Mouse (Mus musculus) WW6 (cell line): Measurements from ENCODE around the gene Slc39a13.
"Not testable (repeated sequence)": the region's sequence is repeated elsewhere in the genome, so short reads cannot be mapped to it uniquely, and the experiment has no call there.

Source experiments
- DNase-seq: peaks from one replicate; pipeline ENCODE4 v3.0.0-alpha.2; 2013; ENCODE audit warnings: low read depth, low spot score

Slc39a13 gene

DNA sequence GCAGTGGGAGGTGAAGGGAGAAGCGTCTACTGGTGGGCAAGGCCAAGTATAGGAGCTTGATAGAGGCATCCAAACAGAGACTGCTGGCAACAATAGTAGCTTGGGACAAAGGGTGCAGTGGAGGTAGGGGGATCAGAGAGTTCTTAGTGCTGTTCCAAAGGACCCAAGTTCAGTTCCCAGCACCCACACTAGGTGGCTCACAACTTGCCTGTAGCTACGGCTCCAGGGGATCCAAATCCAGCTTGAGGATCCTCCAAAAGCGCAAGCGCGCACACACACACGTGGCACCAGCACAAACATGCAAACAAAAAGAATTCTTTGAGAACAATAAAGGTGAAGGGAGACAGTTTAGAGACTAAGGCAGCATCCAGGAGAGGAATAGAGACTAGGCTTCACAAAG, 6.0 kb downstream of the Slc39a13 start:
- no peak for DNase-seq

DNA sequence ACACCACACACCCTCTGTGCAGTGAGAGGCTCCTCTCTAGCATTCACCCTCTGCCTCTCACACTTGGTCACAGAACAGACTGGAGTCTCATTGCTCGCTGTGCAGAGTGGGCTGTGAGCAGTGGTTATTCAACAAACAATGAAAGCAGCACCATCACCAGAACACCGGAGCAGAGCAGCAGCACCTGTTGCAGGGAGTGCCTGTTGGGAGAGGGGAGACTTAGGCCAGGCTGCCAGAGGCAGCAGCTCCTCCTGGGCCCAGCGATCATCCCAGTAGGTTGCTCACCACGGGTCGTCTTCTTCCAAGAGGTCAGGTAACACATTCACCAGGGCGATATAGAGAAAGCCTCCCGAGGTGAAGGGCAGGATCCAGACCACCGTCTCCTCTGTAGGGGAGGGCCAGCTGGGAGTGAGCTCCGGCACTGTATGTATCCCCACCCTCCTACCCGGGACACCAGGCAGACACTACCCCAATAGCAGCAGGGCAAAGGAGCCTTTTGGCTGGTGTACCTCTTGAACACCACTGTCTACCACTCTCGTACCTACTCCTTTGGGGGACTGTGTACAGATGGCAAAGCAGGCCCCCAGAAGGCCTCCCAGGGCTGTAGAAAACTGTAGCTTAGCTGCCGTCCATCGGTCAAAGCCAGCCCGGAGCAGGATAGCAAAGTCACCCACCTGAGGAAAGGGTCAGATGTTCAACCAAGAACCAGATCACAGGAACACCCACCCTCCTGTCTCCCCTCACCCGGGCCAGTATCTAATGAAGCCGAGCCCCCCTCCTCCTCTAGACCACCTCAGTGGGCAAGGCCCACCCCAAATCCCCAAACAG, 7.2 kb downstream of the Slc39a13 start:
- DNase-seq: no peak

DNA sequence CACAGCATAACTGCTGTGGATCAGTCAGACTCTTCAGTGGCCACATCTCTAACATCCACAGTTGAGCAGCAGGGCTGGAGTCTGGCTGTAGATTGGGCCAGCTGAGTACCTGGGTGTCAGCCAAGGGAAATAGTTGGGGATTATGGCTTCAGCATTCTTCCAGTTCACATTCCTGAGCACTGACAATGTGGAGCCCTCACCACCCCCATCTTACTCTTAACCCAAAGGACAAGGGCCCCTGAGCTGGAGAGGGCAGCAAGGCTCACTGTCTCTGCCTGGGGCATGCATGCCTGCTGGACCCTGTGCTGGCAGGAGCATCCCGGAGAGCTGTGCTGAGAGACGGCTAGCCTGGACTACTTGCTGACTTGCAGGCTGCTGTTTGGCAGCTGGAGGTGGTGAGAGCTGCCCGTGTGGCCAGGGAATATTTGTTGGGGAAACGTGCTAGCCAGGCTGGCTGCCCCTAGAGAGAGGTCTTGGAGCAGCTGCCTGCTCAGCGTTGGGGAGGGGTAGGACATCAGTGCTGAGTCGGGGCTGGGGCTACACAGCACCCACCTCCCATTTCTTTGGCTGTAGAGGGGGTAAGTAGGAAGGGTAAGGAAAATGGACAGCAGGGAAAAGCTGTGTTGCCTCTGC, 8.3 kb downstream of the Slc39a13 start:
- no peak for DNase-seq

DNA sequence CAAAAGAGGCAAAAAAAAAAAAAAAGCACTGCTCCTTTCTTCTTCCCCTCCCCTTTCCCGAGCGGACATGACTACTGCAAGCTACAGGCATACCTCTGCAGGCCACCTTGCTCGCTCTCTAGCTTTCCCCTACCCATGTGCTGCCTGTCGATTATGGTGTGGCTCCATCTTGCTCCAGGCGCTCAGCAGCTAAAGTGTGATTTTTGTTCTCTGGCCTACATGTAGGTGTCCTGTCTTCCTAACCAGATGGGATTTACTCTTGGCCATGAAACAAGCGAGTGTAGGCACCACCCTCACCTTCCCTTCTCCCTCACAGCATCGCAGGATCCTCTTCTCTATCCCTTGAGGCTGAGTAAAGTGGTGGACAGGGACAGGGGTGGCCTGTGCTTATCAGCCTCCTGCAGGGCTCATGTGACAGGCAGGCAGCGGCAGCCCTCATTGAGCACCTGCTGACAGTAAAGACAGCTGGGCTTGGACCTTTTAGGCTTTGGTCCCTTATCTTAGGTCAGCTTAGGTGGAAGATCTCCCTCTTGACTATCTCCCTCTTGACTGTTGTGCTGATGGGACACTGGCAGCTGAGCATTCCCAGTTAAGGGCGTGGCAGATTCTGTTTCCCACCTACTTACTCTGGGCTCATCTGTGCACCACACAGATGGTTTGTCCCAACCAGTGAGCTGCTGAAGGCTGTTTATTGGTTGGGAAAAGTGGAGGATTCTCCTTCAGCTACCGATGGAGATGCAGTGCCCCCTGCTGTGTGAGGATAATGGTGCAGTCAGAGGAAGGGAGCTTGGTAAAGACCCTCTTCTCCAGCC, 9.5 kb downstream of the Slc39a13 start:
- no peak for DNase-seq

DNA sequence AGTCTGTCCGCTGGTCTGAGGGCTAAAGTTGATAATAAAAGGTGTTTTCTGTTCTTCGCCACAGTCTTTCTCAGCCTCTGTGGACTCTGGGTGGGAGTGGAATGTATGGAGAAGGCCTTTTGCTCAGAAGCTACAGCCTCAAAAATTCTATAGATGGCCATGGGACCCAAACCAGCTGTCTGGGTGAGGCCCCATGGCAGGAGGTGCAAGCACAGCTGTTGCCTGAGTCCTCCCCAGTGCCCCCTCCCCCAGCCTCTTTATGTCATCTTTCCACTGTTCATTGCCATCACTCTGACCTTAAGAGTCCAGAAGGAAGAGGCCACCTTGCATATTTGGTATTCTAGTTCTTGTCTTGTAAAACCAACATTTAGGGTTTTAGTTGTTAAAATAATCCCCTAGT, 10.8 kb downstream of the Slc39a13 start:
- no peak for DNase-seq

DNA sequence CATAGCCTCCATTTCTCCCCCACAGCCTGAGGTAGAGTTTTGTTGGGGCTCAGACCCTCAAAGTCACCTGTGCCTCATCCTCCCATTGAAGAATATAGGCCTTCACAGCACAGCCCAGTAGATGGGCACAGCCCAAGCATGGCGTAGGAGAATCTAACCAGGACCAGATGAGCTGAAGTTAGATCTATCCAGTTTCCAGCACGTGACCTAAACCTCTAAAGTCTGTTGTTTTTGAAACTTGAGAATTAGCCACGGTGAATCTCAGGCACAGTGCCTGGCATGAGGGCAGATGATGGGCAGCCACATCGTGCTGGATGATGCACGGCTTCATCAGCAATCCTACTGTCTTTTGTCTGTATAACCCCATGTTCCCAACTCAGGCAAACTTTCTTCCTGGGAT, 11.8 kb downstream of the Slc39a13 start:
- no peak for DNase-seq

DNA sequence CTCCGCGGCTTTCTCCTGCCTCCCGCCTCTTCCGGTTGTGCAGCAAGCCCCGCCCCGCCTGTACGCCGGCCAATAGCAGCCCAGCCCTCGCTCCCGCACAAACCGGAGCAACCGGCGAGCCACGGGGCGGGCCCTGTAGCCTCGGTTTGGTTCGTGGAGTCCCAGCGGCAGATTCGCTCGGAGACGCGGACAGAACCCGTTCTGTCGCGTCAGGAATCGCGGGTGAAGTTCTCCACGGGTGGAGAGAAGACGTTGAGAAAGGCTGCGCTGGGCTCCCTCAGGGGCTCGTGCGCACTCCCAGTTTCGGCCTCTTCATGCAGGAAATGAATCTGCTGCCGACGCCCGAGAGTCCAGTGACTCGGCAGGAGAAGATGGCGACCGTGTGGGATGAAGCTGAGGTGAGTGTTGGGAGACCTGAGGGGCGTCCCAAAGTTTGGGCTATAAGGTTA, 16.3 kb downstream of the Slc39a13 start, which contains the start of gene Psmc3:
Gene Psmc3 (plus strand): TSS at position 76 of the 449 bp plus-strand sequence.
- peak; percentile 71 for DNase-seq

DNA sequence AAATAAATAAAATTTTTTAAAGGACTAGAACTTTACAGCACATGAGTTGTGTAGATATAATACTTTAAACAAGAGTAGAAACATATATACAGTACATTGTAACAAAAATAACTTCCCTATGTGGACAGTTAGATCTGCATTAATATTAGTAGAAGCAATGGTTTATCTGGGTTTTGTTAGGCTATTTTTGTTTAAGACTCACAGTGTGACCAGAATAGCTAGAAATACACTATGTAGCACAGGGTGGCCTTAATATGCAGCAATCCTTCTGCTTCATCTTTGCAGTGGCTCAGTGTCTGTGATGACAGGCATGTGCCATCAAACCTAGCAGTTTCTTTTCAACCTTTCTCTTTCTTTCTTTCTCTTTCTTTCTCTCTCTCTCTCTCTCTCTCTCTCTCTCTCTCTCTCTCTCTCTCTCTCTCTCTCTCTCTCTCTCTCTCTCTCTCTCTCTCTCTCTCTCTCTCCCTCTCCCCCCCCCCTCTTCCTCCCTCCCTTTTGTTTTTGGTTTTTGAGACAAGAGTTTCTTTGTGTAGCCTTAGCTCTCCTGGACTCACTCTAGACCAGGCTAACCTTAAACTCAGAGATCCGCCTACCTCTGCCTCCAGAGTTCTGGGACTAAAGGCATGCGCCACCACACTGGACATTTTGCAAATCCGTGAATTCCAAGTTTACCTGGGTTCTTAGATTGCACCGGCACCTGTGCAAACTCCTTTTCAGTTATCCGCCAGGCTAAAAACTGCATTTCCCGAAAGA, 16.9 kb downstream of the Slc39a13 start:
- DNase-seq: no peak

DNA sequence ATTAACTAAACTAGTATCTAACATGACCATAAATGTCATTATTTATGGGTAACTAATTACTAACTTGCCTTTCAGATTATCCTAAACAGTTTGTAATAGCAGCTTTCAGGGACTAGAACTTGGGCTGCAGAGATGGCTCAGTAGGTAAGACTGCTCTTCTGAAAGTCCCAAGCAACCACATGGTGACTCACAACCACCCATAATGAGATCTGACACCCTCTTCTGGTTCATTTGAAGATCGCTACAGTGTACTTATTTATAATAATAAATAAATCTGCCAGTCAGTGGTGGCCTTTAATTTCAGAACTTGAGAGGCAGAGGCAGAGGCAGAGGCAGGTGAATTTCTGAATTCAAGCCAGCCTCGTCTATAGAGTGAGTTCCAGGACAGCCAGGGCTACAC, 17.5 kb downstream of the Slc39a13 start:
- no peak for DNase-seq

DNA sequence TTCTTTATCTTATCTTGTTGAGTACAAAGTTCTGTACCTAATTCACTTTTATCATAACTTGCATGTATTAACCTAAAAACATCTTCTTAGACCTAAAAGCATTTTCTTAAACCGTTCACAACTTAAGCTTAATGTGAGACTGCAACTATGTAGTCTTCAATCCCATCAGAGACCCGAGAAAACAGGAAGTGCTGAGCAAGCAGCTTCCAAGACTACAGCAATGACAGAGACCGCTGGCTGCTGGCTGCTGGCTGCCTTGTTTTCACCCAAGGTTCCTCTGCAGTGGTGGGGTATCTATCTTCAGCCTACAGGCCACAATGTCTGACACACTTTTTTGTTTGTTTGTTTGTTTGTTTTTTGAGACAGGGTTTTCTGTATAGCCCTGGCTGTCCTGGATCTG, 18.3 kb downstream of the Slc39a13 start:
- DNase-seq: no peak

DNA sequence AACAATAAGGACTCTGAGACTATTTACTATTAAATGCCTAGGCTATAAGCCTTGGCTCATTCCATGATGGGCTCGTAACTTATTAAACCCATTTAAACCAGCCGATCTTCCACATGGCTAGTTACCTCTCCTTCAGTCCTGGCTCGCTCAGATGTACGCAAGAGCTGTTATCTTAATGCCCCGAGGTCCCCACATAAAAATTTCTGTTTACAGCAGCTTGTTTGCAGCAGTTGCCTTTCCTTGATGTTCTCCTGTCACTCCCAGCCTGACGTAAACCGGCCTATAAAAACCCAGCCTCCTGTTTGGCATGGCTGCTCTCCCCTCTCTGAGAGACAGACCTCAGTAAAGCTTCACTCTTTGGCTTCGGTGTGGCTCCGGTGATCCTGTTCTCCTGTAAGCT, 22.9 kb downstream of the Slc39a13 start:
- DNase-seq: no peak

DNA sequence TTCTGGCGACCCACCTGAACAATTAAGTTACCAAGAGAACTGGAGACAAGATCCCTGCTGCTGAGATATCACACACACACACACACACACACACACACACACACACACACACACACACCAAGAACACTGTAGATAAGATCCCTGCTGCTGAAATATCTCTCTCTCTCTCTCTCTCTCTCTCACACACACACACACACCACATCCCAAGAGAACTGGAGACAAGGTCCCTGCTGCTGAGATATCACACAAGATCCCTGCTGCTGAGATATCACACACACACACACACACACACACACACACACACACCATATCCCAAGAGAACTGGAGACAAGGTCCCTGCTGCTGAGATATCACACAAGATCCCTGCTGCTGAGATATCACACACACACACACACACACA, 24.4 kb downstream of the Slc39a13 start:
- not testable (repeated sequence) for DNase-seq

DNA sequence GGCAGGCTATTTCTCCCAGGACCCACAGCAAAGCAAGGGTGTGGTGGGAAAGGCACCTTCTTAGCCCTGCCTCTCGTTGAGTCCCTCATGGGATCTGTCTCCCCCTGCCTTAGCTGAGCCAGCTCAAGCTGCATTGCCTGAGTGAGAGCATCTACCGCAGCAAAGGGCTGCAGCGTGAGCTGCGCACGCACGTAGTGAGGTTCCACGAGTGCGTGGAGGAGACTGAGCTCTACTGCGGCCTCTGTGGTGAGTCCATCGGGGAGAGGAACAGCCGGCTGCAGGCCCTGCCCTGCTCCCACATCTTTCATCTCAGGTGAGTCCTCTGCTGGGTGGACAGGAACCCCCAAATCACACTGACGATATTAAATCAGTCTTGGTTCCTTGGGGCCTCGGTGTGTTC, 25.5 kb downstream of the Slc39a13 start:
- DNase-seq: no peak

DNA sequence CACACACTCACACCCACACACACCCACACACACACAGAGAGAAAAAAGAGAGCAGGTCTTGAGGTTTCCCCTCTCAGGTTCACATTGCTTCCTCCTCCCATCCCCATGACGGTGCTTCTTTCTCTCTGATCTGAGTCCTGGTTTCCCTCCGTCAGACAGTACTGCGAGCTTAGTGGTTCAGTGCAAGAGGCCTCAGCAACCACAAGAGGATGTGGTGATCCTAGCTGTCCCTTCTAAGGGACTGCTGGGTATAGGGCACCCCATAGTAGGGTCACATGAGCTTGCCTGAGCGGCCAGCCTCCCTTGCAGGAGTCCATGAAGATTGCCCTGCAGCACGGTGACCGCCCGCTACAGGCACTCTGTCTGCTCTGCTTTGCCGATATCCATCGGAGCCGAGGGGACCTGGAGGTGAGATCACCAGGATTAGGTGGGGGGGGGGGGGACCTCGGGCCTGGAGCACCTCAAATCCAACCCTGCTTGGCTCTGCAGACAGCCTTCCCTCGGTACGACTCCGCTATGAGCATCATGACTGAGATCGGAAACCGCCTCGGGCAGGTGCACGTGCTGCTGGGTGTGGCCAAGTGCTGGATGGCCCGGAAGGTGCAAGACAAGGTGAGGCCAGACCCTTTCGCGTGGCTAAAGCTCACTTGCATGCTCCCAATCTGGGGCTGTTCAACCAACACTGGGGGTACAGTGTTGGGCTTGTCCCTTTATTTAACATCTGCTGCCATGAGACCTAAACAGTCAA, 27.4 kb downstream of the Slc39a13 start:
- no peak for DNase-seq

DNA sequence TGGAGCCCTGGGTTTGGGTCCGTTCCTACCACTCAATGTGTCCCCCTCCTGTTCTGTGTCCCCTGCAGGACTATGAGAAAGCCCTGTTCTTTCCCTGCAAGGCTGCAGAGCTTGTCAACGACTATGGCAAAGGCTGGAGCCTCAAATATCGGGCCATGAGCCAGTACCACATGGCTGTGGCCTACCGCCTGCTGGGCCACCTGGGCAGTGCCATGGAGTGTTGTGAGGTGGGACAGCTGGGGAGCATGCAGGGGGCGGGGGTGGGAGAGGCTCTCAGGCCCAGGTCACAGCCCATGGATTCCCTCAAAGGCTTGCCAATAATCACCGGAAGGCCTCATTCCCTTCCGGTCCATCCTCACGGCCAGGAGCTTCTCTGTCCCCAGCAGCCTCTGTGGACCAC, 28.4 kb downstream of the Slc39a13 start:
- DNase-seq: no peak

DNA sequence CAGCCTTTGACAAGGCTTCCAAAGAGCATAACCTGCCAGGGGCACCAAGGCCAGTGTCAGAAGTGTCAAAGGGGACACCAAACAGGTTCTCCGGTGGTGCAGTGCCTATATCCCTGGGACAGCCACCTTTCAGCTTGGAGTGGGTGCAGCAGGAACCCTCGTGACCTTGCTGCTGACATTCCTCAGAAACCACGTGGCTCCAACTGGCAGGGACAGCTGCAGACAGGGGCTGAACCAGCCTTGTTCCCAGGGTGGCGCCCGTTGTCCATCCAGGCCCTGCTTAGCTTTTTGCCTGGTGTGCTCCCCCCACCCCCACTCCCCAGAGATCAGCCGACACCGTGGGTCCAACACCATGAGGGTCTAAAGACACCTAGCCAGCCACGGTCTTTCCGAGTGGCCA, 34.8 kb downstream of the Slc39a13 start, which contains the start of gene Rapsn:
Gene Rapsn (plus strand): TSS at position 236 of the 400 bp plus-strand sequence.
- no peak for DNase-seq

DNA sequence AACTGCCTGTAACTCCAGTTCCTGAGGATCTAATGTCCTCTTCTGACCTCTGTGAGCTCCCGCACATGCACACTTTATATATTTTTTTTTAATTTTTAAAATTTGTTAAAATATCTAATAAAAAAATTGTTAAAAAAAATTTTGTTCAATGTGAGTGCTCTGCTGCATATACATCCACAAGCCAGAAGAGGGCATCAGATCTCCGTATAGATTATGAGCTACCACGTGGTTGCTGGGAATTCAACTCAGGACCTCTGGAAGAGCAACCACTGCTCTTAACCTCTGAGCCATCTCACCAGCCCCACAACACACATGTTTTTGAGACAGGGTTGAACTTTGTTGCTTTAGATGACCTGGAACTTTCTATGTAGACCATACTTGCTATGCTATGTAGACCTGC, 37.2 kb downstream of the Slc39a13 start:
- no peak for DNase-seq

DNA sequence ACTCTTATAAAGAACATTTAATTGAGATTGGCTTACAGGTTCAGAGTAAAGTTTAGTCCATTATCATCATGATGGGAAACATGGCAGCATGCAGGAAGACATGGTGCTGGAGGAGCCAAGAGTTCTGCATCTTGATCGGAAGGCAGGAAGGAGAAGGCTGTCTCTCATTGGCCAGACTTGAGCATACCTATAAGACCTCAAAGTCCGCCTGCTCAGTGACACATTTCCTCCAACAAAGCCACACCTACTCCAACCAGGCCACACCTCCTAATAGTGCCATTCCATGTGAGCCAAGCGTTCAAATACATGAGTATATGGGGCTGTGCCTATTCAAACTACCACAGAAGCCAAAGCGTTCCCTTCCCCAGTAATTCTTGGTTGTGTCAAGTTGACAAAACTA, 39.0 kb downstream of the Slc39a13 start:
- no peak for DNase-seq

DNA sequence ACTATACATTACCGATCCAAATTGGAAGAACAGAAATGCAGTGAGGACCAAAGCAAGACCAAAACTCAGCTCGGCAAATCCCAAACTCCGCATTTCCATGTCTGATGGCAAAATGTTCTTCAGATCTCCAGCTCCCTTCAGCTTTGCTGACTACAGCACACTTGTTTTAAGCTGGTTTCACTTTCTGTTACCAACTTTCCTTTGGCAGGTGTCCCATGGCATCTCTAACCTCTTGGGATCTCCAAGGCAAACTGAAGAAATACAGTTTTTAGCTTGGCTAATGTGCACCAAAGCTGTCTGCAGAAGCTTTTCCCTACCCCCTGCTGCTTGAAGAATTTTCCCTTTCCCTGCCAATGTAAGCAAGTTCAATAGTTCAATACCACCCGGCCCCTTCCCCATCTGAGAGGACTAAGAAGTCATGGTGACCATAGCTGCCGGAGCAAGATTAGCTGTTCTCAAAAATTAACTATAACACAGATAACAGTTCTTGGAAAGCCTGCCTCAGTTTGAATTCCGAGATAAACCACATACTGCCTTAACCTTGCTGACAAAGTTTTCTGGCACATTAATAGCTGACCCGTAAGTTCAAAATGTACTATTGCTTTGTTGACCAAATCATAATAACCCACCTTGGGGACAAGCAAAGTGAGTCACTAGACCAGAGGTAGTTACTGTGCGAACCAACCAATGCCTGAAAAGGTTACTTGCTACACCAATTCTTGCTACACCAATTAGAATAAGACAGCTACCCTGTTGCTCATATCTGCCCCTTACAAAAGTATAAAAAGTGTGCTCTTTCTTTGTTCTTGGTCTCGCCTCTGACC, 42.6 kb downstream of the Slc39a13 start:
- no peak for DNase-seq

DNA sequence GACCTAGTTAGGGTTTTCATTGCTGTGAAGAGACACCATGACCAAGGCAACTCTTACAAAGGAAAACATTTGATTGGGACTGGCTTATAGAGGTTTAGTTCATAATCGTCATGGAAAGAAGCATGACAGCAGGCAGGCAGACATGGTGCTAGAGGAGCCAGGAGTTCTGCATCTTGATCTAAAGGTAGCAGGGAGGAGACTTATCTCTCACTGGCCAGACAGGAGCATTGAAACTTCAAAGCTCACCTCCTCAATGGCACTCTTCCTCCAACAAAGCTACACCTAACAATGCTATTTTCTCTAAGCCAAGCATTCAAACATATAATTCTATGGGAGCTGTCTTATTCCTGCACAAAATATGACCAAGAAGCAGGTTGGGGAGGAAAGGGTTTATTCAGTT, 43.7 kb downstream of the Slc39a13 start:
- DNase-seq: no peak
